Mouse (Mus musculus): ENCODE measurements around the gene Chd3.

Chd3 gene

DNA sequence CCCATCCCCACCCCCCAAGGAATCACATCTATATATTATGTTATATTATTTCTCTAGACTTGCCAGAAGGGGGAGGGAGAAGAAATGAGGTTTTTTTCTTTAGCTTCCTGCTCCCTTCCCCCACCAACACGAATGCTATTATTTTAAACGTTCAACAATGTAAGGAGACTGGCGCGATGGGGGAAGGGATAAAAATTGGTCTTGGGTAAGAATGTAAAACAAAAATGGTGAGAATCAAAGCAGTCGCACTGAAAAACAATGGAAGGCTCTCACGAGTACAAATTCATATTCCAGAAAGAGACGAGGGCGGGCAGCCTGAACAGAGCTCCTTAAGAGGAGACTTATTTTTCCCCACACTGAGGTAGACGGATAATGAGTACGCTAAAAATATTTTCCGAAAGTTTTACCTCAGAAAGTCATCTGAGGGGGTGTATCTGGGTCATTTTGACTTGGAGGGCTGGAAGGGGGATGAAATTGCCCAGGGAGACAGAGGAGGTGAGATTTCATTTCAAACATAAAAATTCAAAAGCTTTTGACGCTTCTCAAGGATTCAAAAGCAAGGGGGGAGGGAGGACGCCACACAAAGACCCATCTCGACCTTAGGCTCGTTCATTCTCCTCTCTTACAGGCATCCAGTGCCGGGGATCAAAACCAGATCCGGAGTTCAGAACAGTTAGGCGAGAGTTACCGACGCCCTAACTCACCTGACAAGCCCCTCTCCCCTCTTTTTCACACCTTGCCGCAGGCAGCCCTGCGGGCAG is 2.2 kb downstream of the Chd3 start:
- no peak for DNase-seq (ENCODE audit: low read depth, low spot score)

DNA sequence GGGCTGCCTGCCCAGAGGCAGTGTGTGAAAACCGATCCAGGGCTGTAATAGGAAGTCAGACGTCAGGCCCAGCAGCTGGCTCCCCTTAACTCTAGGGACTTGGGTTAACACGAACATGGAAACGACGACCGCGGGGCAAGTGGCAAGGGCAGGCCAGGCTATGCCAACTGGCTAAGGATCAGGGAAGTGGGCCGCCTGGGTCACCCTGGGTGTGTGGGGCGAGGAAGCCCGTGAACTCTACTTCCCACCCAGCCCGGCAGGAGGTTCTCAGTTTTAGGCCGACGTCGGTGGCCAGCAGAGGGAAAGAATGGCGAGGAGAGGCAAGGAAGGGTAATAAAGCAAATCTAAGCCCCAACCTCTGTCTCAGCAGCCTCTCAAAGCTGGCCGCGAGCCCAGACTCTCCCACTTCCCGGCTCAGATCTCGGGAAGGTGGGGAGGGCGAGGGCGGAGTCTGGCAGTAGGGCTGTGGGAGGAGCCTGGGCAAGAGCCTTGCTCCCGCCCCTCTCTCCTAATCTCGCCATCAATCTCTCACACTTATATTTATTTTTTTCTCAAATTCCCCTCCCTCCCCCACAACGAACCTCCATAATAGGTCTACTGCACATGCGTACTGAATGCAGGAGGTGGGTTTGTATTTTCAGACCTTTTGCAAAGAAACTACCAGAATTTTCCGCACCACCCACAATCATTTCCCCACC is 2.9 kb downstream of the Chd3 start:
- peak; percentile 22 for DNase-seq (ENCODE audit: low read depth, low spot score)

DNA sequence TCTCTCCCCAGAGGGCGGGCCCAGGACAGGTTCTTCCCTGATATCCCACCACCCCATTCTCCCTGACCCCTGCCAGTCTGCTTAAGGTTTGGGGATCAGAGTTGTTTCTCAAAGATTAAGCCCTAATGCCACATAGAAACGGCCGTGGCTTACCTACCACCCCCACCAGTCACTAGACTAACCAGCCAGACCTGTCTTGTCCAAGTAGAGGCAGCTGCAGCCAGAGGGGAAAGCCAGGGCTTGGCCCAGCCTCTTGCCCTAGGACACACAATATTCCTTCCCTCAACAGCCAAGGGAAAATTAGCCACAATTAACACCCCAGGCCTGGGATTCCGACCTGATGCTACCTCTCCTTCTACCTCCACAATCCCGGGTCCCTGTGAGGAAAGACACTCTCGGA is 3.5 kb downstream of the Chd3 start:
- no peak for DNase-seq (ENCODE audit: low read depth, low spot score)

DNA sequence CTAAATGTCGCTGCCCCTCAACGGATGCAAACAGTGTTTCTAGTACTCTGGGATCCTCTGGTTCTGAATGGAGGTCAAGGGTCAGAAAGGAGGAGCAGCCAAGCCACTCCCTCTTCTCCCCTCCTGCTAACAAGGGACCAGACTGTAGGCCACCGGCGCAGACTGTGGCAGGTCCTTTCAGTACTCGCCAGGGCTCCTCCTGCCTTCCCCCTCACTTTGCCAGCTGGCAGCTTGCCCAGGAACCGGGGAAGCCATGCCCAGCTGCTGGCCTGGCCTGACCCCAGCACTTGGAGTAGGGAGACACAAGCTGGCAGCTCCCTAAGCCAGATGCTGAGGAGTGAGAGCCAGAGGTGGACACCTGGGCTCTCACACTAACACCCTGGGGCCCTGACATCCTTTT is 4.3 kb downstream of the Chd3 start:
- no peak for DNase-seq (ENCODE audit: low read depth, low spot score)

DNA sequence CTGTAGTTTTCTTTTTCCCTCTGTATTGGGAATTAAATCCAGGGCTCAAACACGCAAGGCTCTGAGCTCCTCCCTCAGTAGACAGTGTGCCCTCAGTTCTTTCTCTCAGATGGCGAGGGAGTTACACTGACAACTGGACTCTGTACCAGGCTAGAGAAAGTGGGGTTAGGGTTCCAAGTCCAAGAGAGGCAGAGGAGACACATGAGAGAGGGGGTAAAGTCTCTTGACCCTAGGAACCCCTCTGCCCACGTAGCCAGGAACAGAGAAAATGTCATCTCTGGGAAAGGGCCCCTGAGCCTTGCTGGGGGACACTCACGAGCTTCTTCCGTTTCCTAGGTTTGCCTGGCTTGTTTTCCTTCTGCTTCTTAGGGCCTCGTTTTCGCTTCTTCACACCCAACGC is 4.8 kb downstream of the Chd3 start:
- DNase-seq (ENCODE audit: low read depth, low spot score): no peak

DNA sequence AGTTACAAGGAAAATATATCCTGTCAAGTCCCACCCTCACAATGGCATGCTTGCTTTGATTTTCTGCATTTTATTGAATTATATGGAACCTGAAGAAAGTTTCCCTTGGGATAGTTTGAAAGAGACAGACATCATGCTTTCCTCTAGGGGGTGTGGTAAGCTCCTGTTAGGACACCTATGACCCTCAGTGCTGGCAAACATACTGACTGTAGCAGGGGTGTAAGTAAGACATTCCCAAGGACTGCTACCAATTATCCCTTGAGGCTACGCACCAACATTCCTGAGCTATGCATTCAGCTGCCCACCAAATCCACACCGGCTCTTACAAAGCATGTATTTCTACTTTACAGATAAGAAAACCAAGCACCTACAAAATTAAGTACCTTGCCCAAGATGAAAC is 6.7 kb downstream of the Chd3 start:
- no peak for DNase-seq (ENCODE audit: low read depth, low spot score)

DNA sequence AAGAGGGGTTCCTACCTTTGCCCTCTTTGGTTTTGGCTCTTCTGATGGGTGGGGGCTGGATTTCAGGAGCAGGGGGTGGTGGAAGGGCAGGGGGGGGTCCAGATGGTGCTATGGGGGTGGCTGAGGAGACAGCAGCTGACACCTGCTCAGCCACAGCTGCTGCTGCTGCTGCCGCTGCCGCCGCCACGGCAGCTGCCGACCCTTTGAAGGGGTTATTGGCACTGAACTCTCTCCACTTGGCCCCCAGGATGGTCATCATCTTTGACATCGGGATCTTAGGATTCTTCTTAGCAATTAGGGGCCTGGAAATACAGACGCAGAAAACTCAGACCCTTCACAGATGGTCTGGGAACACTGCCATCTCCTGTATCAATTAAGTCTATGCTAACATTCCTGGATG is 7.2 kb downstream of the Chd3 start:
- no peak for DNase-seq (ENCODE audit: low read depth, low spot score)

DNA sequence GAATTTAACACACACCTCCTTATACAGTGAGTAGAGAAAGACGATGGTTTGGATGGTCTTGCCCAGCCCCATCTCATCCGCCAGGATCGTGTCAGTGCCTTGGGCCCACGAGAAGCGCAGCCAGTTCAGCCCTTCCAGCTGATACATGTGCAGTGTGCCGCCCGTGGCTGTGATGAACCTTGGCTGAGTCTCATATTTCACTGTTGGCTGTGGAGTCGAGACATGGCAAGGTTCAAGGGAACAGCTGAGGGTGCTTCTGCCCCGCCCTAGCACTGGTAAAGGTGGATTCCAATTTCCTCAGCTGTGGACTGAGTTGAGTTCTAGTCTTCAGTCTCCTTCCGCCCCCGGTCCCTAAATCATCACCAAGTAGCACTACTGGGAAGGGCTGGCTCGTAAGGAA is 11.5 kb downstream of the Chd3 start:
- DNase-seq (ENCODE audit: low read depth, low spot score): no peak

DNA sequence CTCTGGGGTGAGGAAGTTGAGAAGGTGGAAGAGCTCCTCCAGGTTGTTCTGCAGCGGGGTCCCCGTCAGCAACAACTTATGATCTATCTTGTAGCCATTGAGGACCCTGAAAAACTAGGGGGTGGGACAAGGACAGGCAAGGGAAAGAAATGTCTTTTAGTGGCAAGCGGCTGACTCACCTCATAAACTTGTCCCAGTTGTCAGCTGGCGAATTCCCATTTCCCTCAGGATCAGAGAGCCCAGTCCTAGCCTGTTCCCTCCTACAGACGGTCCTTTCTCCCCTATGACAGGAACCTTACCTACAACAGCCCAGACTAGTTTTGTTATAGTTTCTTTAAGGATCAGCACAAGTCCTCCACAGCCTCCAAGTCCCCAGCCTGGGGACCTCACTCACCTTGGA is 12.7 kb downstream of the Chd3 start:
- DNase-seq (ENCODE audit: low read depth, low spot score): no peak

DNA sequence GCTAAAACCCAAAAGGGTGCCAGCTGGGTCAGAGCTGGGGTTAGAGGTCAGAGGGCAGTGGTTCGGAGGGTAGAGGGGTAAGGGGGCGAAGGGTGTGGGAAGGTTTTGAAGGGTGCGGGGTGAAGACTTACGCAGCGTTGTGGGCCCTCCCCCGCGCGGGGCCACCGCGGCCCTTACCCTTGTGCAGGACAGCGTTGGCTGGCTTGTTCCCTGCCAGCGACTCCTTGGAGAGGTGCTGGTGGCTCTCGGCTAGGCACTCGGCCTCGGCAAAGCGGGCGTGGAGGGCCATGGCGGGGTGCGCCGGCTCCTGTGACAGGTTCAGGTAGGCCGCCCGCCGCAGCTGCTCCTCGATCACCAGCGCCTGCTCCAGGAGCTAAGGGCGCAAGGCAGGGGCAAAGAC is 22.8 kb downstream of the Chd3 start:
- no peak for DNase-seq (ENCODE audit: low read depth, low spot score)

DNA sequence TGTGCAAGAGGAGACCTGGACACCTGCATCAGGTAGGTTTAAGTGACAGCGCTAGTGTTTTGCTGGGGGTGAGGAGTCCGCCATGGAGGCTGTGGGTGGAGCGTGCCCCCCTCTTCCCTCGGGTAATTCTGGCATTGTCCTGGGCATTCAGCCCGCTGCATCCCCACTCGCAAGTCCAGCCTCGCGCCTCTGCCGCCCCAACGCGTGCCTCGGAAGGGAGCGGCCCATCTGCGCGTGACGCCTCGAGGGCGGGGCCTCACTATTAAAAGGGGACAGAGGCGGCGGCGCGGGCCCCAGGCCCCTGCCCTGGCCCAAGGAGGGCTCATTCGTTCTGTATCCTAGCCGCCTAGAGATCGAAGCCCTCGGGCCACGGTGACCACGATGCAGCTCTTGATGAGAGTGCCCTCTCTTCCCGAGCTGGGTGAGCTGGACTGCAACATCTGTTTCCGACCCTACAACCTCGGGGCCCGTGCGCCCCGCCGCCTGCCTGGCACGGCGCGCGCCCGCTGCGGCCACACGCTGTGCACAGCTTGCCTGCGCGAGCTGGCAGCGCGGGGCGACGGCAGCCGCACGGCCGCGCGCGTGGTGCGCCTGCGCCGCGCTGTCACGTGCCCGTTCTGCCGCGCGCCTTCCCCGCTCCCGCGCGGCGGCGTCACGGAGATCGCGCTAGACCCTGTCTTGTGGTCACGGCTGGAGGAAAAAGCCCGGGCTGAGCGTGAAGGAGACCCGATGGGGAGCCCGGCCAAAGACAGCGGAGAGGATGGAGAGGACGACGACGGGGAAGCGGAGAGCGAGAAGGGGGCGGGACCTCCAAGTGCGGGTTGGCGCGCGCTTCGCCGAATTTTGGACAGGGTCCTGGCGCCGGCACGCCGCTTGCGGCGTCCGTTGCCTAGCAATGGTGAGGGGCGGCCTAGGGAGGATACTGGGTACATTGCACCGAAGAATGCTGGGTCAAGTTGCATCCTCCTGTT is 28.8 kb downstream of the Chd3 start, which contains the start of gene Rnf227:
Rnf227 (plus strand) TSS at position 301 of the 971 bp plus-strand sequence.
- DNase-seq (ENCODE audit: low read depth, low spot score): no peak

DNA sequence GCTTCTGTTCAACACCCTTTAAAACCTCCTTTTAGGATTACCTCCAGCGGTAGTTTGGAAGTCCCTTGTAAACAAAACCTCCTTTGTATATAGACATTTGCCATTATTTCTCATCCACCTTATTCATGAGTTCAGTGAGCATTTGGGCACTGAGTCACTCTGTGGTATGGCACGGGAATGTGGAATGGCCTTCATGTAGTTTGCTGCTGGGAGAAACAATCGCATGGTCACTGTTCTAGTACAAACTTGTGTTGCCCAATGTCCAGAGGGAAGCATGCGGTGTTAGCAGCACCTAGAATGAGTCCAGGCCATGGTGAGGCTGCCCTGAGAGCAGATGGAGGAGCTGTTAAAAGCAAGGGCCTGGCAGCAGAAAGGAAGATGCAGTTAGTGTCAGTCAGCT is 34.4 kb downstream of the Chd3 start:
- no peak for DNase-seq (ENCODE audit: low read depth, low spot score)

DNA sequence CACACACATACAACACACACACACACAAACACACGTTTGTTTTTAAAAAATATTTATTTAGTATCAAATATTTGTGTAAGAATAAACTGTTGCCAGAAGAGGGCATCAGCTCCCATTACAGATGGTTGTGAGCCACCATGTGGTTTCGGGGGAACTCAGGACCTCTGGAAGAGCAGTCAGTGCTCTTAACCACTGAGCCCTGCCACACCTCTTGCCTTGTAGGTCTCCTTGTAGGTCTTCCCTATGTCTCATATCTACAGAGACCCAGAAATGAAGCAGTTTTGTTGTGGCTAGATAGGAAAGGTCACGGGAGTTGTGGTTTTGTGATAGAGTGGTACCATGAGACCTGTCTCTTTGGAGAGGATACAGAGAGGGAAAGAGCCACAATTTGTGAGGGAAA is 35.3 kb downstream of the Chd3 start:
- no peak for DNase-seq (ENCODE audit: low read depth, low spot score)

DNA sequence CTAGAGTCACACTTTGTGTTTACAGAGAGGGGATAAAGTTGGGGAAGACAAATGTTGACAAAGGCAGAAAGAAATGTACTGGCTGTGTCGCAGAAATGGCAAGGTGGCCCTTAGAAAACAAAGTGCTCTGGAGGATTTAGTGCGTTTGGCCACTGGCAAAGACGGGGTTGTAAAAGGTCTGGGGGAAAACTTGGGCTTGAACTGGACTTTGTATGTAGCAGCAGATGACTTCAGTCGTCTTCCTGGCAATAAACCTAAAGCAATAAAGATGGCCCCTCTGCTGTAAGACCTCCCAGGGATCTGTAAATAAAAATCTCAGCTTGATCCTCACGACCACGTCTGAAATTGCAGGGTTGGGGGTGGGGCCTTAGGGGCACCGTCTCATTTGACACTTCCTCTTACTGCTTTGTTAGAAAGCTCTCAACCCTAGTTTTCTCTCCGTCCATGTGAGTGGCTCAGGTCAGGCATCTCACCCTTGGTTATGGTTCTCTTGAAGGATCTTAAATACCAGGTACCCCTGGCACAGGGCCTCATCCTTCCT is 36.4 kb downstream of the Chd3 start:
- DNase-seq (ENCODE audit: low read depth, low spot score): no peak

DNA sequence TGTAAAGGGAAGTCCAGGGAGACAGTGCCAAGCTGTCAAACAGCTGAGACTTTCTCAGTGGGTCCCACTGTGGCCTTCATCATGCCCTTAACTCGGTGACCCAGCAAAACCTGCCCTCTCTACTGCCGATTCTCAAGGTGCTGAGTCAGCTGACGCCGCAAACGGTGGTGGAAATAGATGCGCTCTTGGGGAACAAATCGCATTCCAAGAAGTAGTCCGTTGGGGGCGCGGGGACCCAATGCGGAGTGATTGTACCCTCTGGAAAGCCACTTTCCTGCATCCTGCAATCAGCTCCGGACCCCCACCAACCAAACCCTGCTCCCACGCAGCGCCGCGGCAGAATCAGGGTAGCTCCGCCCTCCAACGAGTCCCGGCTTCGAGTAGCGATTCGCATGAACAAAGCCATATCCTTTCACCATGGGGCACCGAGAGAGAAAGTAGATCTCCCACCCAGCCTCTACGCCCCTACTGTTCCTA is 37.2 kb downstream of the Chd3 start:
- DNase-seq (ENCODE audit: low read depth, low spot score): no peak

DNA sequence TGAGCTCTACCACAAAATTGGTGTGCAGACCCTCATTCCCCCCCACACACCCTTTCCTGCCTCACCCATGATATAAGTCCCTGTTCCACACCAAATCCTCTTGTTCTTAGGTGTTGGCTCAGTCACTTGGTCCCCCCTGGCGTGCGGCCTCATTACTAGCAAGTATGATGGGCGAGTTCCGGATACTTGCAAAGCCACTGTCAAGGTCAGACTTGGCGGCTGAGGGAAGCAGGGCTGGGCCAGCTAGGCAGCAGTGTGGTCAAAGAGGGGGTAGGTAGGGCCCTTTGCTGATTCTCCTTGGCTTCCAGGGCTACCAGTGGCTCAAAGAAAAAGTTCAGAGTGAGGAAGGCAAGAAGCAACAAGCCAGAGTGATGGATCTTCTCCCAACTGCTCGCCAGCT is 38.1 kb downstream of the Chd3 start:
- DNase-seq (ENCODE audit: low read depth, low spot score): no peak

DNA sequence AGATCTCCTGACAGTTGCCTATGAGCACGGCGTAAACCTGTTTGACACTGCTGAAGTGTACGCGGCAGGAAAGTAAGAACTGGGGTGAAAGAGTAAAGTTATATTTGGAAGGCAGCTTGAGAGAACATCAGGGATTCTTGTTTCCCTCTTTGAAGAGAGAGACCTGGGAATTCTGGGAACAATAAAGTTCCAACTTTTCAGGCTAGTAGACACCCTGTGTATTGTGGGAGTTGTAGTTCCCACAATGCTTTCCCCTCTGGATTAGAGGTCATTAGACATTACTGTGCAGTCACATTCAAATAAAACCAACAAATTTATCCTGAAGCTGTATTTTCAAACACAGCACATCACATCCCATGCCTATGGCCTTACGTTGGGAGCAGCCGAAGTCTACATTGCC is 40.7 kb downstream of the Chd3 start:
- DNase-seq (ENCODE audit: low read depth, low spot score): no peak

DNA sequence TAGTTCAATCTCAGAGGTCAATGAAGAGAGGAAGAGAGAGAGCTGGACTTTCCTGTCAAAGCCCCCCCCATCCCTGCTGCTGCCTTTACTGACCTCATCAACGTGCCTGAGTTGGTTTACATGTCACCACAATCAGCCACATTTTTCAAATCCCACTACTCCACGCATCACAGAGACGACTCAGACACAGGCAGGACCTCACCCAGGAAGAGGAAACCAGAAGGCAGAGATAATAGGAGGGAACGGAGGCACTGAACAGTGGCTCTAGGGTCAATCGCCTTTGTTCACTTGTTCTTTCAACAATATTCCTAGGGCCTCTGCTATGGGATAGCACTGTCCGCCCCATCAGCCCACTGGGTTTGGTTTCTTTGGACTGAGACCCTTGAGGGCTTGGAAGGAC is 41.6 kb downstream of the Chd3 start:
- DNase-seq (ENCODE audit: low read depth, low spot score): no peak

DNA sequence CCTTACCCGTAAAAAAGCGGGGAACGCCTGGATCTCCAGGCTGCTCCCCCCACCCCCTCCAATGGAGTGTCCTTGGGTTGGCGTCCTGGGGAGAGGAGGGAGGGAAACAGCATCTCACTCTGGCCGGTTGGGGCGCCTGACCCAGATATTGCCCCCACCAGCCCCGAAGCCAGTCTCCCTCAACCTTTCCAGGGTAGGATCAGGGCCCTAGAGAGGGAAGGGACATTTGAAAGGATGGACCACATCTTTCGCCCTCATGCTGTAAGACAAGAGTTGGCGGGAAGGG is 42.1 kb downstream of the Chd3 start:
- DNase-seq (ENCODE audit: low read depth, low spot score): no peak

DNA sequence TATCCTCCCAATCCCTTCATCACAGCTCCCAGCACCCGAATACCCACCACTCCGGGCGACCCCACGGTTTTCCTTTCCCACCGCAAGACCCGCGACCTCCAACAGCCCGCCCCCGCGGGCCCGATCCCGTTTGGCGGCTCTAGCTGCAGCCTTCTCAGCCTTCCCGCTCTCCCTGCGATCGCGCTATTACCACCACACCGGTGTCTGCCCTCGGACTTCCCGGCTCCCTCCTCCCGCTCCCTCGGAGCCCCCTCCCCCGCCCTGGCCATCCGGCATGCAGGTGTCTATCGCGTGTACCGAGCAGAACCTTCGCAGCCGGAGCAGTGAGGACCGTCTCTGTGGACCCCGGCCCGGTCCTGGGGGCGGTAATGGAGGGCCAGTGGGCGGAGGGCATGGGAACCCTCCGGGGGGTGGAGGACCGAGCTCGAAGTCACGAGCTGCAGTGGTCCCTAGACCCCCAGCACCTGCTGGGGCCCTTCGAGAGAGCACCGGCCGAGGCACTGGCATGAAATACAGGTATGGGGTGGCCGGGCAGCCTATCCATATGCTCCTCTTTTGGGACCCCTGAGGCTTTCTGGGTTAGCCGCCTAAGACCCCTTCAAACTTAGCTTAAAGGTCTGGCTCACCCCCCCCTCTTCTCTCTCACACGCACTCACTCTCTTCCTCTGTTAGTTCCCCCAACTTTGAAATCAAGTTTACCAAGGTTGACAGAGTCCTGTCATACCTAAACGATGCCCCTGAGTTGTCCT is 42.6 kb downstream of the Chd3 start:
- DNase-seq (ENCODE audit: low read depth, low spot score): no peak
